In the genomic region with DNA sequence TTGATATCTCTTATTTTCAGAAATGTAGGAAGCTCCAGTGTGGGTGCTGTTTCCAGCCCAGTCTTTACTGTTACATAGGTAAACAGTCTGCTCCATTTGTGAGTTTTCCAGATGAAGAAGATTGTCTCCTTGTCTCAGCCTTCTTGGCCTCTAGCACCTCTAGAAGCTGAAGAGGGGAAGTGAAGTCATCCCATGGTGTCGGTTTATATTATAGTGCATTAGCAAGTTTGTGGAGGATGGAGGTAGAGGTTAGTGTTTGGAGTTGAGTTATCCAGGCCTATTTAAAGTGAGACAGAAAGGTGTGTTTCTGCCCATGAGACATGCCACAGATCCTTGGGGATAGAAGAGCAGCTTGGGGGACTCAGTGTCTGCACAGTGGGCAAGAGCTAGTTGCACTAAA, we compare ENCODE assay signal across 8 mouse cellular contexts. TPM values are rescaled to one million over a fixed set of nuclear protein-coding genes. Genes with fewer than 3 reads are reported as not detected.
DNase-seq lines count a peak whose midpoint lies in the region; ATAC-seq and TF ChIP-seq lines count a peak whose summit lies in the region.

No protein-coding gene starts in this region.

- H3K79me2 ChIP-seq in C2C12 (ENCODE audit: control insufficient read depth, insufficient read depth): peaks cover 69% of the 10 kb centered on the region

- H3K4me2 ChIP-seq in forebrain, postnatal 0 days (ENCODE audit: low read depth): peak overlapping the region; percentile 64
- peak overlapping the region; percentile 76 for H3K4me2 ChIP-seq in liver, embryonic 15.5 days

- peaks cover 49% of the 10 kb centered on the region for H3K36me3 ChIP-seq in C2C12 (ENCODE audit: control insufficient read depth, insufficient read depth)
- H3K36me3 ChIP-seq in forebrain, postnatal 0 days (ENCODE audit: insufficient read depth): peaks cover 6% of the 10 kb centered on the region; the same call in 1 of the 2 replicates
- peaks cover 24% of the 10 kb centered on the region for H3K36me3 ChIP-seq in liver, embryonic 15.5 days (replicated peaks)

- no peaks in the 10 kb centered on the region for H3K27me3 ChIP-seq in C2C12 (ENCODE audit: control insufficient read depth, insufficient read depth, insufficient read length)
- no peaks in the 10 kb centered on the region for H3K27me3 ChIP-seq in forebrain, postnatal 0 days (ENCODE audit: insufficient read depth, low read length)
- no peaks in the 10 kb centered on the region for H3K27me3 ChIP-seq in liver, embryonic 15.5 days

- intact Hi-C loops in heart, postnatal 10 days (cut with DNase I): loop anchor here (2.0 kb wide), 1 partner anchor 54 kb away; no protein-coding TSS in a partner anchor

- H3K4me3 ChIP-seq in C2C12 (ENCODE audit: insufficient read depth, poor library complexity, severe bottlenecking): peak overlapping the region; percentile 90
- peak overlapping the region; percentile 89 for H3K4me3 ChIP-seq in forebrain, postnatal 0 days (ENCODE audit: low read depth, low read length)
- H3K4me3 ChIP-seq in liver, embryonic 15.5 days (replicated peaks): peak overlapping the region; percentile 94

- peaks cover 64% of the 10 kb centered on the region for H3K79me3 ChIP-seq in C2C12 (ENCODE audit: low read depth)

- H3K4me1 ChIP-seq in forebrain, postnatal 0 days (ENCODE audit: insufficient read depth): peaks cover 23% of the 10 kb centered on the region
- peaks cover 35% of the 10 kb centered on the region for H3K4me1 ChIP-seq in liver, embryonic 15.5 days (replicated peaks)

- 31% methylated on average over 1 of the region's 1 CpGs for WGBS in forebrain, postnatal 0 days
- WGBS in liver, embryonic 15.5 days (ENCODE audit: insufficient replicate concordance): 0% methylated on average over 1 of the region's 1 CpGs

- no peak for TF ChIP-seq CTCF in C2C12 (IDR thresholded peaks at IDR 0.05; ENCODE audit: control insufficient read depth, insufficient read depth, insufficient read length)
- TF ChIP-seq CTCF in forebrain, postnatal 0 days (IDR thresholded peaks at IDR 0.05; ENCODE audit: low read depth): no peak

- H3K9ac ChIP-seq in forebrain, postnatal 0 days: no peak overlapping the region
- H3K9ac ChIP-seq in liver, embryonic 15.5 days: peak overlapping the region; percentile 94

- peak overlapping the region; percentile 66 for H3ac ChIP-seq in C2C12 (ENCODE audit: control insufficient read depth, insufficient read length, low read depth)

- H3K27ac ChIP-seq in forebrain, postnatal 0 days (ENCODE audit: low read depth, low read length): no peak overlapping the region
- no peak overlapping the region; the same call in 1 of the 2 replicates for H3K27ac ChIP-seq in liver, embryonic 15.5 days (replicated peaks)

- peak; percentile 78 for DNase-seq in heart, adult 11 months
- no peak for DNase-seq in heart, postnatal 10 days
- DNase-seq in forebrain, postnatal 0 days: no peak
- DNase-seq in ovary, postnatal 10 days (ENCODE audit: low spot score): no peak
- DNase-seq in thymus, postnatal 25 days: no peak
- no peak for DNase-seq in natural killer cell, adult 2 months (ENCODE audit: low spot score in 2 of 2)

- no peaks in the 10 kb centered on the region for H3K9me3 ChIP-seq in forebrain, postnatal 0 days (ENCODE audit: low read length)
- no peaks in the 10 kb centered on the region for H3K9me3 ChIP-seq in liver, embryonic 15.5 days (replicated peaks)

- no peak for ATAC-seq in forebrain, postnatal 0 days
- ATAC-seq in liver, embryonic 15.5 days (ENCODE audit: insufficient read depth): no peak

TF ChIP-seq in C2C12, 6 proteins besides CTCF, POLR2A, EP300 and RAD21:
- TF ChIP-seq CEBPB (IDR thresholded peaks at IDR 0.05; ENCODE audit: low read depth): no peak
- no peak for TF ChIP-seq MYOG (IDR thresholded peaks at IDR 0.05; ENCODE audit: control insufficient read depth, extremely low read depth, insufficient read length)
- TF ChIP-seq MAX (IDR thresholded peaks at IDR 0.05): no peak
- no peak for TF ChIP-seq USF1 (IDR thresholded peaks at IDR 0.05; ENCODE audit: low read depth)
- TF ChIP-seq FOSL1 (IDR thresholded peaks at IDR 0.05; ENCODE audit: insufficient read depth, low read length, poor library complexity, severe bottlenecking): no peak
- TF ChIP-seq MYOD1 (IDR thresholded peaks at IDR 0.05; ENCODE audit: control insufficient read depth, insufficient read length, low read depth): no peak

RNA-seq across cellular contexts. Expression of gene Otud4, which starts 1.7 kb away (rescaled TPM):
- total RNA-seq in heart, postnatal 10 days (2021): 10 to 100 TPM; 40.5 to 49.8 TPM
- polyA plus RNA-seq in C2C12 (2012; fragmentation: generic; extraction: Trizol): 12.9 TPM
- 30.4 and 37.6 TPM in 2 replicates for total RNA-seq in forebrain, postnatal 0 days (2014; rRNA removed)
- polyA plus RNA-seq in forebrain, postnatal 0 days (2015; fragmentation: Nextera tagmentation; extraction: Ambion mirVana): 4.5 and 6.3 TPM in 2 replicates
- 5.8 and 7.3 TPM in 2 replicates for polyA plus RNA-seq in liver, embryonic 15.5 days (2015; fragmentation: Nextera tagmentation; extraction: Ambion mirVana)
